In the genomic region with DNA sequence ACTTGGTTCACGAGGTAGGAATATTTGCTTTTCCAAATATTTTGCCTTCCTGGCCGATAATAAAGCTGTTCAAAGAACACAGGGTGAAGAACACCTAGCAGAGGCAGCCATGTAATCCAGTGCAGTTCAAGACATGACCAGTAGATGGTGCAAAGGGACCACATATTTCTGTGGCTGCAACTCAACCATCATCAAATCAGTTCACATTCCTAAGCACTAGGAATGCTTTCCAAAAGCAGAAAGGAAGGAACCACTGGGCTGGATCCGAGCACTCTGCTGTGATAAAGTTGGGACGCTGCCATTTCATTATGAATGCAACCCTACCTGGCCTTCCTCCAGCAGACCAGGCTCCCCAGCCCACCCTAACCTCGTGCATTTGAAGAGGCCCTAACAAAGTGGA, we compare ENCODE assay signal across 8 mouse cellular contexts.
DNase-seq lines count a peak whose midpoint lies in the region; ATAC-seq lines count a peak whose summit lies in the region.

No protein-coding gene starts in this region.

- ATAC-seq in cerebellum, adult (ENCODE audit: insufficient number of reproducible peaks, low FRiP score, low TSS enrichment): peak; percentile 49; the same call in 1 of the 2 replicates
- peak; percentile 82 for ATAC-seq in forebrain, embryonic 13.5 days
- peak; percentile 57 to 63; a peak in 2 of 4 replicates for ATAC-seq in hematopoietic stem cell, adult 5-6 weeks (replicated peaks in 1 of 2; ENCODE audit: insufficient read depth in 1 of 2, low FRiP score in 2 of 2, low TSS enrichment in 1 of 2, low read depth in 1 of 2, poor library complexity in 2 of 2, severe bottlenecking in 2 of 2)

- H3K9me3 ChIP-seq in forebrain, embryonic 13.5 days (replicated peaks): no peaks in the 10 kb centered on the region

- WGBS in forebrain, embryonic 13.5 days: 2% methylated on average over 5 of the region's 5 CpGs

- H3K27ac ChIP-seq in forebrain, embryonic 13.5 days: no peak overlapping the region

- no peak overlapping the region for H3K4me2 ChIP-seq in forebrain, embryonic 13.5 days

- H3K27me3 ChIP-seq in forebrain, embryonic 13.5 days: peaks cover 6% of the 10 kb centered on the region

- peak; percentile 90 for DNase-seq in Muller cell, postnatal 12 days (ENCODE audit: inconsistent ontology term)
- peak; percentile 92 for DNase-seq in layer of hippocampus, adult 9-10 months (ENCODE audit: low spot score)
- peak; percentile 91 for DNase-seq in lung, postnatal 36 days
- DNase-seq in retina, postnatal 7 days (ENCODE audit: low read depth, low spot score): peak; percentile 68
- peak; percentile 44 for DNase-seq in yolk sac, embryonic 10.5 days (ENCODE audit: low spot score)

- no peak overlapping the region for H3K4me3 ChIP-seq in forebrain, embryonic 13.5 days

- peaks cover 38% of the 10 kb centered on the region for H3K36me3 ChIP-seq in forebrain, embryonic 13.5 days (ENCODE audit: poor library complexity, severe bottlenecking)

- peaks cover 28% of the 10 kb centered on the region for H3K4me1 ChIP-seq in forebrain, embryonic 13.5 days

- no peak overlapping the region for H3K9ac ChIP-seq in forebrain, embryonic 13.5 days
